Mouse (Mus musculus): Measurements from ENCODE around the gene Drosha.

Drosha gene

GRCm38 (mm10) chr15:12941651-12942180 is 117.1 kb downstream of the Drosha start:
- no peak for DNase-seq

GRCm38 (mm10) chr15:12942424-12942823 is 117.8 kb downstream of the Drosha start:
- no peak for DNase-seq

DNA sequence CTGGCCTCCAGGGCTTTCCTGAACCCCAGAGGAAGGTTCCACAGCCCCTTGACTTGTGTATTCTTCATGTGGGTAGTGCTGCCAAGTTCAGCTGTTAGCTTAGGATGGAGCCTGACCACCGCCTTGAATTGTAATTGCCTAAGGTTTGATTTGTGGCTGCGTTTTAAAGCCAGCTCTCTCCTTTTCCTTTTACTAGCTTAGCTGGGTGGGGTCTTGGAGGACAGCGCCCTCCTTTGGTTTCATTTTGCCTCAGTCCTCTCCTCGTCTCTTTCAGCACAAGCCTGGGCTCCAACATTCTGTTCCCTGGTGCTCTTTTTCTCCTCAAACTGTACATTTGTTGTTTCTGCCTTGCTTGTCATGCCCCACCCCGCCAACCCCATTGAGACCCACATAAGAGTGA is 133.4 kb downstream of the Drosha start:
- no peak for DNase-seq

- no peak for DNase-seq
These were observed 137.6 kb downstream of the Drosha start for GRCm38 (mm10) chr15:12962179-12962578.

DNA sequence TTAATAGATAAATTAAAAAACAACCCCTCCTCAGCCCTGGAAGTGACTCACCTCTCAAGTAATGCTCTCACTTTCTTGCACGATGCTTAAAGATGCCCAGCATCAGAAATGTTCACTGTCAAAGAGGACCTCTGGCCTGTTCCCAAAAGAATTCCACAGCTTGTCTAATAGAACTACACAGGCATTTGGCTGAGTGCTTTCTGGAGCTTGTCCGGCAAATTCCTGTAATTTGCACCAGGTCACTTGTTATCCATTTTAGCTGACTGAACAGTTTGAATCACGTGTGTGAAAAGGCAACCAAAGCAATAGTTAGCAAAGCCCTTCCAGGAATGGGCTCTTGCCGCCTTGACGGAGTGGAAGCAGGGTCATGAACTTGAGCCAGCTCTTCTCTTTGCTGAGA is 140.6 kb downstream of the Drosha start:
- no peak for DNase-seq

DNA sequence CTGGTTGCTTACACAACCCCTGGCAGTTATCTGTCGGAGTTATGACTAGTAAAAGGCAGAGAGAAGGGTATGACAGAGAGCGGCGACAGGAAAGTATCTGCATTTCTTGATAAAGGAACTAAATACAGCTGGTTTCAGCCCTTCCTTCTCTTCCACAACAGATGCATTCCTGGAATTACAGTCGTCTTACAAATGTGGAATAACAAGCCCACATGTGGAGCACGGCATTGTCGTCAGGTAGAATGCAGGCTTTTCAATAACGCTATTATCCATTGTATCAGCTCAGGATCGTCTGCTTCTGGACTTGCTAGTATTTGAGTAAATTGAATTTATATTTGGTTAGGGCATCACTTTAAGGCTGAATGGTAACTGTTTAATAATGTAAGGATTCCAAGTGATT is 144.2 kb downstream of the Drosha start:
- DNase-seq, result no peak

GRCm38 (mm10) chr15:12972441-12972840 is 147.8 kb downstream of the Drosha start:
- no peak for DNase-seq

All from lung, postnatal 10 days (tissue).